Mouse (Mus musculus): ENCODE measurements around the gene Slc37a1. TPM values are rescaled to one million over a fixed set of nuclear protein-coding genes. Genes with fewer than 3 reads are reported as not detected.
A peak's percentile ranks its signal among the peaks of the same experiment; 100 is the strongest.
"Not testable (repeated sequence)": the region's sequence is repeated elsewhere in the genome, so short reads cannot be mapped to it uniquely, and the experiment has no call there.

The Slc37a1 gene
- polyA plus RNA-seq, 1 experiment from 2014 or later, result 12.8 TPM

- no peaks in the 10 kb centered on the region for H3K9me3 ChIP-seq (ENCODE audit: control insufficient read depth, low read length)
- H3K36me3 ChIP-seq (ENCODE audit: control insufficient read depth, insufficient read depth, low read length), result peaks cover 7% of the 10 kb centered on the region; the same call in 1 of the 2 replicates
- H3K4me1 ChIP-seq (ENCODE audit: control insufficient read depth, insufficient read depth, low read length), result peaks cover 5% of the 10 kb centered on the region; the same call in 1 of the 2 replicates
- WGBS, result 83% methylated on average over 12 of the region's 12 CpGs
- H3K9ac ChIP-seq (replicated peaks; ENCODE audit: low read length), result no peak overlapping the region
- no peak for ATAC-seq (ENCODE audit: low FRiP score, low TSS enrichment)
- H3K27ac ChIP-seq (replicated peaks; ENCODE audit: low read depth, low read length), result no peak overlapping the region
- H3K4me3 ChIP-seq (replicated peaks; ENCODE audit: low read depth, low read length), result no peak overlapping the region
- no peak overlapping the region for H3K4me2 ChIP-seq (ENCODE audit: low read length)
- no peaks in the 10 kb centered on the region for H3K27me3 ChIP-seq (ENCODE audit: control insufficient read depth, insufficient read depth, low read length)
- no peak for DNase-seq
Observed at GRCm38 (mm10) chr17:31349388-31349787, 62.8 kb downstream of the Slc37a1 start.

- no peaks in the 10 kb centered on the region for H3K27me3 ChIP-seq (ENCODE audit: control insufficient read depth, insufficient read depth, low read length)
- H3K4me2 ChIP-seq (ENCODE audit: low read length), result no peak overlapping the region
- no peak overlapping the region for H3K9ac ChIP-seq (replicated peaks; ENCODE audit: low read length)
- H3K36me3 ChIP-seq (ENCODE audit: control insufficient read depth, insufficient read depth, low read length), result peaks cover 7% of the 10 kb centered on the region; the same call in 1 of the 2 replicates
- no peak for DNase-seq
- H3K27ac ChIP-seq (replicated peaks; ENCODE audit: low read depth, low read length), result no peak overlapping the region
- H3K9me3 ChIP-seq (ENCODE audit: control insufficient read depth, low read length), result no peaks in the 10 kb centered on the region
- H3K4me1 ChIP-seq (ENCODE audit: control insufficient read depth, insufficient read depth, low read length), result peaks cover 17% of the 10 kb centered on the region; the same call in 1 of the 2 replicates
- WGBS, result 40% methylated on average over 8 of the region's 8 CpGs
- ATAC-seq (ENCODE audit: low FRiP score, low TSS enrichment), result no peak
- H3K4me3 ChIP-seq (replicated peaks; ENCODE audit: low read depth, low read length), result no peak overlapping the region
Observed at GRCm38 (mm10) chr17:31351984-31352383, 65.4 kb downstream of the Slc37a1 start.

- Histone ChIP-seq H3K27ac (replicated peaks; ENCODE audit: low read depth, low read length) (no peak overlapping the region), H3K9ac (replicated peaks; ENCODE audit: low read length) (no peak overlapping the region), H3K4me2 (ENCODE audit: low read length) (no peak overlapping the region), H3K4me3 (replicated peaks; ENCODE audit: low read depth, low read length) (no peak overlapping the region), H3K4me1 (ENCODE audit: control insufficient read depth, insufficient read depth, low read length) (peaks cover 17% of the 10 kb centered on the region; the same call in 1 of the 2 replicates), H3K36me3 (ENCODE audit: control insufficient read depth, insufficient read depth, low read length) (peaks cover 7% of the 10 kb centered on the region; the same call in 1 of the 2 replicates), H3K27me3 (ENCODE audit: control insufficient read depth, insufficient read depth, low read length) (no peaks in the 10 kb centered on the region), H3K9me3 (ENCODE audit: control insufficient read depth, low read length) (no peaks in the 10 kb centered on the region)
- 64% methylated on average over 2 of the region's 2 CpGs for WGBS
- no peak for DNase-seq
- ATAC-seq (ENCODE audit: low FRiP score, low TSS enrichment), result no peak
Observed at GRCm38 (mm10) chr17:31353255-31353654, 66.7 kb downstream of the Slc37a1 start.

GRCm38 (mm10) chr17:31354684-31355083 lies 68.1 kb downstream of the Slc37a1 start:
- WGBS, result 74% methylated on average over 3 of the region's 3 CpGs
- ATAC-seq (ENCODE audit: low FRiP score, low TSS enrichment), result not testable (repeated sequence)

GRCm38 (mm10) chr17:31355792-31356502 lies 69.4 kb downstream of the Slc37a1 start:
- Histone ChIP-seq H3K9ac (replicated peaks; ENCODE audit: low read length) (no peak overlapping the region), H3K4me1 (ENCODE audit: control insufficient read depth, insufficient read depth, low read length) (peaks cover 17% of the 10 kb centered on the region; the same call in 1 of the 2 replicates), H3K4me2 (ENCODE audit: low read length) (no peak overlapping the region), H3K4me3 (replicated peaks; ENCODE audit: low read depth, low read length) (no peak overlapping the region), H3K27me3 (ENCODE audit: control insufficient read depth, insufficient read depth, low read length) (no peaks in the 10 kb centered on the region), H3K36me3 (ENCODE audit: control insufficient read depth, insufficient read depth, low read length) (no peaks in the 10 kb centered on the region), H3K27ac (replicated peaks; ENCODE audit: low read depth, low read length) (peak overlapping the region; percentile 61), H3K9me3 (ENCODE audit: control insufficient read depth, low read length) (no peaks in the 10 kb centered on the region)
- WGBS, result 19% methylated on average over 8 of the region's 8 CpGs
- ATAC-seq (ENCODE audit: low FRiP score, low TSS enrichment) (no peak; the same call in 1 of the 2 replicates), DNase-seq (peak; percentile 49)

More at GRCm38 (mm10) chr17:31354684-31355083, 68.1 kb downstream of the Slc37a1 start:
- not testable (repeated sequence) for H3K36me3 ChIP-seq (ENCODE audit: control insufficient read depth, insufficient read depth, low read length); H3K27me3 ChIP-seq (ENCODE audit: control insufficient read depth, insufficient read depth, low read length); H3K9me3 ChIP-seq (ENCODE audit: control insufficient read depth, low read length); H3K27ac ChIP-seq (replicated peaks; ENCODE audit: low read depth, low read length); DNase-seq; H3K4me3 ChIP-seq (replicated peaks; ENCODE audit: low read depth, low read length); H3K9ac ChIP-seq (replicated peaks; ENCODE audit: low read length); H3K4me2 ChIP-seq (ENCODE audit: low read length)
- H3K4me1 ChIP-seq (ENCODE audit: control insufficient read depth, insufficient read depth, low read length), result peaks cover 17% of the 10 kb centered on the region; the same call in 1 of the 2 replicates

GRCm38 (mm10) chr17:31360582-31360981 lies 74.0 kb downstream of the Slc37a1 start:
- no peak overlapping the region for H3K4me2 ChIP-seq (ENCODE audit: low read length)
- 79% methylated on average over 13 of the region's 13 CpGs for WGBS
- peak; percentile 44 for DNase-seq
- no peaks in the 10 kb centered on the region for H3K9me3 ChIP-seq (ENCODE audit: control insufficient read depth, low read length)
- H3K27me3 ChIP-seq (ENCODE audit: control insufficient read depth, insufficient read depth, low read length), result no peaks in the 10 kb centered on the region
- H3K27ac ChIP-seq (replicated peaks; ENCODE audit: low read depth, low read length), result no peak overlapping the region
- H3K36me3 ChIP-seq (ENCODE audit: control insufficient read depth, insufficient read depth, low read length), result no peaks in the 10 kb centered on the region
- no peak overlapping the region for H3K9ac ChIP-seq (replicated peaks; ENCODE audit: low read length)
- H3K4me1 ChIP-seq (ENCODE audit: control insufficient read depth, insufficient read depth, low read length), result peaks cover 12% of the 10 kb centered on the region; the same call in 1 of the 2 replicates
- no peak for ATAC-seq (ENCODE audit: low FRiP score, low TSS enrichment)
- H3K4me3 ChIP-seq (replicated peaks; ENCODE audit: low read depth, low read length), result no peak overlapping the region

GRCm38 (mm10) chr17:31365586-31366166 lies 79.1 kb downstream of the Slc37a1 start:
- Histone ChIP-seq H3K4me2 (ENCODE audit: low read length) (no peak overlapping the region), H3K9me3 (ENCODE audit: control insufficient read depth, low read length) (no peaks in the 10 kb centered on the region), H3K4me3 (replicated peaks; ENCODE audit: low read depth, low read length) (no peak overlapping the region), H3K4me1 (ENCODE audit: control insufficient read depth, insufficient read depth, low read length) (no peaks in the 10 kb centered on the region), H3K9ac (replicated peaks; ENCODE audit: low read length) (no peak overlapping the region), H3K27me3 (ENCODE audit: control insufficient read depth, insufficient read depth, low read length) (no peaks in the 10 kb centered on the region), H3K36me3 (ENCODE audit: control insufficient read depth, insufficient read depth, low read length) (no peaks in the 10 kb centered on the region), H3K27ac (replicated peaks; ENCODE audit: low read depth, low read length) (no peak overlapping the region)
- no peak for ATAC-seq (ENCODE audit: low FRiP score, low TSS enrichment)
- WGBS, result 78% methylated on average over 5 of the region's 5 CpGs
- peak; percentile 38 for DNase-seq

- WGBS, result 90% methylated on average over 2 of the region's 2 CpGs
- DNase-seq (no peak), ATAC-seq (ENCODE audit: low FRiP score, low TSS enrichment) (no peak)
- H3K9ac ChIP-seq (replicated peaks; ENCODE audit: low read length), result no peak overlapping the region
- no peaks in the 10 kb centered on the region for H3K4me1 ChIP-seq (ENCODE audit: control insufficient read depth, insufficient read depth, low read length)
- H3K4me3 ChIP-seq (replicated peaks; ENCODE audit: low read depth, low read length), result no peak overlapping the region
- H3K4me2 ChIP-seq (ENCODE audit: low read length), result no peak overlapping the region
- no peaks in the 10 kb centered on the region for H3K36me3 ChIP-seq (ENCODE audit: control insufficient read depth, insufficient read depth, low read length)
- H3K9me3 ChIP-seq (ENCODE audit: control insufficient read depth, low read length), result no peaks in the 10 kb centered on the region
- H3K27me3 ChIP-seq (ENCODE audit: control insufficient read depth, insufficient read depth, low read length), result no peaks in the 10 kb centered on the region
- H3K27ac ChIP-seq (replicated peaks; ENCODE audit: low read depth, low read length), result no peak overlapping the region
Observed at GRCm38 (mm10) chr17:31370221-31370620, 83.6 kb downstream of the Slc37a1 start.

- Histone ChIP-seq H3K36me3 (ENCODE audit: control insufficient read depth, insufficient read depth, low read length) (no peaks in the 10 kb centered on the region), H3K27ac (replicated peaks; ENCODE audit: low read depth, low read length) (no peak overlapping the region), H3K4me2 (ENCODE audit: low read length) (no peak overlapping the region), H3K4me1 (ENCODE audit: control insufficient read depth, insufficient read depth, low read length) (no peaks in the 10 kb centered on the region), H3K9me3 (ENCODE audit: control insufficient read depth, low read length) (no peaks in the 10 kb centered on the region), H3K27me3 (ENCODE audit: control insufficient read depth, insufficient read depth, low read length) (no peaks in the 10 kb centered on the region), H3K4me3 (replicated peaks; ENCODE audit: low read depth, low read length) (no peak overlapping the region), H3K9ac (replicated peaks; ENCODE audit: low read length) (no peak overlapping the region)
- no peak; the same call in 1 of the 2 replicates for ATAC-seq (ENCODE audit: low FRiP score, low TSS enrichment)
- no peak for DNase-seq
Observed at GRCm38 (mm10) chr17:31370931-31371330, 84.3 kb downstream of the Slc37a1 start.
